Mouse (Mus musculus) heart, embryonic 14.5 days (tissue): ENCODE measurements at regions not wholly inside any gene's neighbourhood (a gene's known extent, or its start where the extent isn't known, plus 50 kb on each side); places are given as distances from the start of the nearest gene placed in this dataset.
A peak's percentile ranks its signal among the peaks of the same experiment; 100 is the strongest.

ENCODE experiments used
- ATAC-seq: fragments of 200-750 bp; cut with Nextera tagmentation; 2 replicates; pipeline ENCODE4 v1.8.0; 2017; ENCODE audit warnings: low read depth, moderate TSS enrichment; ENCODE audit not compliant: insufficient number of reproducible peaks, insufficient read depth, low FRiP score
- H3K27ac ChIP-seq, 2 experiments: fragments of 200-500 bp in 1 of 2; fragments of 300-500 bp in 1 of 2; sonication (generic) in 1 of 2; replicated peaks in 1 of 2; 2 replicates each; pipeline ENCODE4 v1.5.1; 2012 to 2014; ENCODE audit warnings: low read depth in 2 of 2, low read length in 2 of 2, control low read depth in 1 of 2, mild to moderate bottlenecking in 1 of 2, mixed read lengths in 1 of 2; ENCODE audit not compliant: control insufficient read depth in 1 of 2, insufficient read depth in 1 of 2
- H3K27me3 ChIP-seq: fragments of 300-500 bp; sonication (generic); 2 replicates; pipeline ENCODE4 v1.6.1; 2014; ENCODE audit warnings: mild to moderate bottlenecking, low read length, control low read depth; ENCODE audit not compliant: control insufficient read depth, insufficient read depth
- H3K36me3 ChIP-seq: fragments of 300-500 bp; sonication (generic); 2 replicates; pipeline ENCODE4 v1.6.1; 2014; ENCODE audit warnings: mild to moderate bottlenecking, control low read depth, low read length, mixed read lengths; ENCODE audit not compliant: control insufficient read depth, insufficient read depth
- H3K4me1 ChIP-seq, 2 experiments: fragments of 200-500 bp in 1 of 2; fragments of 300-500 bp in 1 of 2; sonication (generic) in 1 of 2; 2 replicates each; pipeline ENCODE4 v1.6.1; 2012 to 2014; ENCODE audit warnings: low read length in 2 of 2, control low read depth in 1 of 2, mixed read lengths in 1 of 2; ENCODE audit not compliant: control insufficient read depth in 2 of 2, insufficient read depth in 2 of 2
- H3K4me2 ChIP-seq: fragments of 300-500 bp; sonication (generic); 2 replicates; pipeline ENCODE4 v1.6.1; 2014; ENCODE audit warnings: mild to moderate bottlenecking, low read length
- H3K4me3 ChIP-seq, 2 experiments: fragments of 200-500 bp in 1 of 2; fragments of 300-500 bp in 1 of 2; sonication (generic) in 1 of 2; 2 replicates each; pipeline ENCODE4 v1.5.1; 2012 to 2014; ENCODE audit warnings: low read length in 2 of 2, mild to moderate bottlenecking in 2 of 2, control low read depth in 1 of 2, low read depth in 1 of 2, moderate library complexity in 1 of 2; ENCODE audit not compliant: control insufficient read depth in 1 of 2, insufficient read depth in 1 of 2
- H3K9ac ChIP-seq: fragments of 300-500 bp; sonication (generic); 2 replicates; pipeline ENCODE4 v1.6.1; 2014; ENCODE audit warnings: mild to moderate bottlenecking, low read length
- H3K9me3 ChIP-seq: fragments of 300-500 bp; sonication (generic); 2 replicates; pipeline ENCODE4 v1.6.1; 2016; ENCODE audit warnings: low read length, control low read depth; ENCODE audit not compliant: control insufficient read depth
- WGBS: fragments of 180-500 bp; shearing (Covaris S2); extraction: QIAGEN DNeasy Blood & Tissue Kit; methylation state at CpG from one replicate; pipeline ENCODE4 v1.1.7; 2014; 5-methylcytosine and 5-hydroxymethylcytosine counted together

GRCm38 (mm10) chr13:94646781-94647555 lies 141.7 kb upstream of the Tbca start:
- Histone ChIP-seq H3K4me2 (peak overlapping the region; percentile 16; the same call in 1 of the 2 replicates), H3K36me3 (no peaks in the 10 kb centered on the region), H3K4me3 (no peak overlapping the region), H3K27me3 (no peaks in the 10 kb centered on the region), H3K9me3 (no peaks in the 10 kb centered on the region), H3K9ac (no peak overlapping the region), H3K4me1 (peaks cover 4% of the 10 kb centered on the region in 2 experiments; a peak in 3 of 4 replicates), H3K27ac (no peak overlapping the region)
- no peak for ATAC-seq
- 49% methylated on average over 12 of the region's 12 CpGs for WGBS

- ATAC-seq: no peak
- 80% methylated on average over 5 of the region's 5 CpGs for WGBS
- H3K4me1 ChIP-seq: peaks cover 4% of the 10 kb centered on the region in 2 experiments; a peak in 3 of 4 replicates
- no peaks in the 10 kb centered on the region for H3K36me3 ChIP-seq
- H3K27ac ChIP-seq: no peak overlapping the region
- no peaks in the 10 kb centered on the region for H3K9me3 ChIP-seq
- no peak overlapping the region for H3K4me2 ChIP-seq
- H3K27me3 ChIP-seq: no peaks in the 10 kb centered on the region
- no peak overlapping the region for H3K4me3 ChIP-seq
- no peak overlapping the region for H3K9ac ChIP-seq
Measured at GRCm38 (mm10) chr13:94647566-94647965, 141.1 kb upstream of the Tbca start.

- no peaks in the 10 kb centered on the region for H3K36me3 ChIP-seq
- H3K4me1 ChIP-seq: peaks cover 4% of the 10 kb centered on the region in 2 experiments; a peak in 3 of 4 replicates
- H3K4me3 ChIP-seq: no peak overlapping the region
- H3K9me3 ChIP-seq: no peaks in the 10 kb centered on the region
- no peak overlapping the region for H3K9ac ChIP-seq
- no peak overlapping the region for H3K27ac ChIP-seq
- WGBS: 56% methylated on average over 7 of the region's 7 CpGs
- no peak overlapping the region for H3K4me2 ChIP-seq
- ATAC-seq: no peak
- no peaks in the 10 kb centered on the region for H3K27me3 ChIP-seq
Measured at GRCm38 (mm10) chr13:94650951-94651350, 137.8 kb upstream of the Tbca start.

- H3K4me3 ChIP-seq: no peak overlapping the region
- H3K27ac ChIP-seq: no peak overlapping the region
- H3K27me3 ChIP-seq: peaks cover 3% of the 10 kb centered on the region; the same call in 1 of the 2 replicates
- ATAC-seq: no peak
- H3K4me2 ChIP-seq: no peak overlapping the region
- H3K36me3 ChIP-seq: no peaks in the 10 kb centered on the region
- H3K4me1 ChIP-seq: no peaks in the 10 kb centered on the region; a peak in 1 of 4 replicates
- no peaks in the 10 kb centered on the region for H3K9me3 ChIP-seq
- H3K9ac ChIP-seq: no peak overlapping the region
- WGBS: 78% methylated on average over 9 of the region's 9 CpGs
Measured at GRCm38 (mm10) chr13:94667604-94668003, 121.1 kb upstream of the Tbca start.

- no peak overlapping the region for H3K9ac ChIP-seq
- no peak overlapping the region for H3K4me2 ChIP-seq
- 63% methylated on average over 5 of the region's 5 CpGs for WGBS
- no peaks in the 10 kb centered on the region for H3K36me3 ChIP-seq
- no peak for ATAC-seq
- H3K27ac ChIP-seq: no peak overlapping the region
- H3K27me3 ChIP-seq: peaks cover 3% of the 10 kb centered on the region
- no peak overlapping the region for H3K4me3 ChIP-seq
- H3K4me1 ChIP-seq: no peaks in the 10 kb centered on the region; a peak in 1 of 4 replicates
- H3K9me3 ChIP-seq: no peaks in the 10 kb centered on the region
Measured at GRCm38 (mm10) chr13:94668276-94668675, 120.4 kb upstream of the Tbca start.

GRCm38 (mm10) chr13:94669106-94669683 lies 119.5 kb upstream of the Tbca start:
- no peaks in the 10 kb centered on the region for H3K9me3 ChIP-seq
- WGBS: 69% methylated on average over 9 of the region's 9 CpGs
- no peak overlapping the region for H3K4me2 ChIP-seq
- H3K9ac ChIP-seq: no peak overlapping the region
- H3K27me3 ChIP-seq: peaks cover 3% of the 10 kb centered on the region
- no peaks in the 10 kb centered on the region for H3K36me3 ChIP-seq
- ATAC-seq: no peak
- H3K4me3 ChIP-seq: no peak overlapping the region
- no peaks in the 10 kb centered on the region; a peak in 1 of 4 replicates for H3K4me1 ChIP-seq
- H3K27ac ChIP-seq: no peak overlapping the region

GRCm38 (mm10) chr13:94670266-94670665 lies 118.4 kb upstream of the Tbca start:
- Histone ChIP-seq H3K9ac (no peak overlapping the region), H3K27me3 (peaks cover 3% of the 10 kb centered on the region), H3K4me2 (no peak overlapping the region), H3K4me3 (no peak overlapping the region), H3K36me3 (no peaks in the 10 kb centered on the region), H3K27ac (no peak overlapping the region), H3K9me3 (no peaks in the 10 kb centered on the region), H3K4me1 (no peaks in the 10 kb centered on the region; a peak in 1 of 4 replicates)
- WGBS: 84% methylated on average over 11 of the region's 11 CpGs
- no peak for ATAC-seq
